Mouse (Mus musculus): ENCODE measurements around the gene Tex45. TPM values are rescaled to one million over a fixed set of nuclear protein-coding genes. Genes with fewer than 3 reads are reported as not detected.
A peak's percentile ranks its signal among the peaks of the same experiment; 100 is the strongest.

Gene Tex45
- polyA plus RNA-seq, 1 experiment from 2014 or later = not detected

DNA sequence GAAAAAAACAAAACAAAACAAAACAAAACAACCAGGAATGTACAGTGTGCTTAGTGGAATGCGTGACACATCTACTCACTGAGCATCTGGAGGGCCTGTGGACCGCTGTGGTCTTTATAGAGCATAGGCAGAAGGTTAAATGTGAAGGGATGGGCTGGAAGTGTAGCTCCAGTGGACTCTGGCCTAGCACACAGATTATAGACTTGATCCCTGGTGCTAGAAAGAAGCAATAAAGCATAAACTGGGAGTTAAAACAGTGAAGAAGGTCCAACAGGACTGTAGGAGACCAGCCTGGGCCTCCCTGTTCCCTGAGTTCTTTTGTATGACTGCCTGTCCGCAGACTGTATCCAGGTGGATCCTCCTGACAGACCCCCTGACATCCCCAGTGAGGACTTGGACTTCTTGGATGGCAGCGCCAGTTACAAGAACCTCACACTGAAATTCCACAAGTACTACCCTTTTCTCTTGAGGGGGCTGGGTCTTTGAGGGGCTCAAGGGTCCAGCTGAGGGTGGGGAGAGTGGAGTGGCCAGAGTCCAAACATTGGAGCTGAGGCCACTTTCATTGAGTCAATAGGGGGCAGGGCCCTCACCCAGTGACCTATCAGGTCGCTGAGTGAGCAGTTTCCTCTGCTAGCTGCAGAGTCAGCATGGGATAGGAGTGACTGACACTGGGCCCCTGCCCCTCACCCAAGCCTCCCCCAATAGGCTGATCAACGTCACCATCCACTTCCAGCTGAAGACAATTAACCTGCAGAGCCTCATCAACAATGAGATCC lies 37.5 kb downstream of the Tex45 start:
- Histone ChIP-seq H3K4me2 (replicated peaks; ENCODE audit: low read depth, low read length) (no peak overlapping the region), H3K9me3 (ENCODE audit: low read length) (no peaks in the 10 kb centered on the region), H3K36me3 (ENCODE audit: insufficient read depth, low read length) (peaks cover 17% of the 10 kb centered on the region), H3K4me1 (ENCODE audit: insufficient read depth, low read depth, low read length) (no peaks in the 10 kb centered on the region), H3K27ac (ENCODE audit: low read length) (no peak overlapping the region), H3K4me3 (ENCODE audit: low read depth, low read length) (no peak overlapping the region), H3K9ac (replicated peaks; ENCODE audit: low read depth) (no peak overlapping the region), H3K27me3 (replicated peaks; ENCODE audit: insufficient read depth, low read length) (no peaks in the 10 kb centered on the region)
- 75% methylated on average over 6 of the region's 6 CpGs for WGBS
- no peak for DNase-seq (ENCODE audit: low spot score)
- no peak for ATAC-seq
- TF ChIP-seq EP300 (IDR thresholded peaks at IDR 0.05) = no peak
- no peak for TF ChIP-seq CTCF (IDR thresholded peaks at IDR 0.05)

DNA sequence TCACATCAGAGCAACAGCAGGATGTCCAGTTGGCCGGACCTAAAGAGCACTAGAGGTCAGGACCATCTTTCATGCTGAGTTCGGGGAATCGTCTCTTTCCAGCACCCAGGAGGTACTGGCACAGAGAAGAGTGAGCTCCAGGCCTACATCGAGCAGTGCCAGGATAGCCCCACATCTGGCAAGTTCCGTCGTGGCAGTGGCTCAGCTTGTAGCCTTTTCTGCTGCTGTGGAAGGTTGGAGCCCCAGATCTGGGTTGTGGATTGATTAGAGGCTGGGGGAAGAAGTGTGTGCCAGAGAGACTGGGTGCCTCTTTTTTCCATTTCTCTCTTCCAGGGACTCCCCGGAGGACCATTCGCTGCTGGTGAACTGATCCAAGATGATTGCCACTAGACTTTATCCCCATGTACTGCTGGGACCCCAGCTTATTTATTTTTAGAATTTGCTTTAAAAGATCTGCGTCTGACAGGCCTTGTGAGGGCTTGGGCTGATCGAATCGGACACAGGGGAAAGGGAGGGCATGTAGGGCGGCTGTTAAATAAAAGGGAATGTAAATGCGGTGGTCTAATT lies 44.1 kb downstream of the Tex45 start:
- Histone ChIP-seq H3K4me3 (ENCODE audit: low read depth, low read length) (peak overlapping the region; percentile 69), H3K36me3 (ENCODE audit: insufficient read depth, low read length) (no peaks in the 10 kb centered on the region; the same call in none of the 2 replicates), H3K4me2 (replicated peaks; ENCODE audit: low read depth, low read length) (peak overlapping the region; percentile 81), H3K27ac (ENCODE audit: low read length) (no peak overlapping the region), H3K9me3 (ENCODE audit: low read length) (no peaks in the 10 kb centered on the region), H3K9ac (replicated peaks; ENCODE audit: low read depth) (peak overlapping the region; percentile 55; the same call in 1 of the 2 replicates), H3K4me1 (ENCODE audit: insufficient read depth, low read depth, low read length) (no peaks in the 10 kb centered on the region; the same call in 1 of the 2 replicates), H3K27me3 (replicated peaks; ENCODE audit: insufficient read depth, low read length) (no peaks in the 10 kb centered on the region)
- WGBS = 33% methylated on average over 13 of the region's 13 CpGs
- ATAC-seq = no peak
- no peak for DNase-seq (ENCODE audit: low spot score)
- no peak for TF ChIP-seq EP300 (IDR thresholded peaks at IDR 0.05)
- TF ChIP-seq CTCF (IDR thresholded peaks at IDR 0.05) = no peak

DNA sequence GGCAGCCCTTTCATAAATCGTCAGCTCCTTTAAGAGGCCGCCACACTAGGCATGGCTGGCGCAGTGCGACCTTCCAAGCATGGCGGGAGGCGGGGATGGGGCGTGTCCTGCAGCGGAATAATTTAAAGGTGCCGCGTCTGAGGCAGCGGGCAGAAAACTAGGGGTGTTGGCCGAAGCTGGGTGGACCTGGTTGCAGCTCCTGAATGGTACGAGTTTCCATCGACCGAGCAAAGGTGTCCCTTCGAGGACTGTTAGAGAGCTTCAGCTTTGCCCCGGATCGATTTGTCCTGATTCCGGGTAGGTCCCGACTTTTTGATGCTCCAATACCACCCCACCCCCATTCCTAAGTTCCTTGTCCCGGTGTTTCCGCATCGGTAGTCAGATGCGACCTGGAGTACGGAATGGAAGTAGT lies 44.6 kb downstream of the Tex45 start, which contains the start of gene Pnpla6:
Gene Pnpla6 (plus strand): TSS at position 125 of the 412 bp plus-strand sequence.
- Histone ChIP-seq H3K9me3 (ENCODE audit: low read length) (no peaks in the 10 kb centered on the region), H3K27me3 (replicated peaks; ENCODE audit: insufficient read depth, low read length) (no peaks in the 10 kb centered on the region), H3K4me1 (ENCODE audit: insufficient read depth, low read depth, low read length) (no peaks in the 10 kb centered on the region; the same call in 1 of the 2 replicates), H3K27ac (ENCODE audit: low read length) (peak within 1 kb of the TSS; percentile 70), H3K36me3 (ENCODE audit: insufficient read depth, low read length) (no peaks in the 10 kb centered on the region; the same call in 1 of the 2 replicates), H3K4me2 (replicated peaks; ENCODE audit: low read depth, low read length) (peak within 1 kb of the TSS; percentile 81), H3K9ac (replicated peaks; ENCODE audit: low read depth) (peak within 1 kb of the TSS; percentile 55), H3K4me3 (ENCODE audit: low read depth, low read length) (peak within 1 kb of the TSS; percentile 69)
- DNase-seq (ENCODE audit: low spot score) = peak; percentile 90
- ATAC-seq = peak; percentile 78
- no peak for TF ChIP-seq CTCF (IDR thresholded peaks at IDR 0.05)
- TF ChIP-seq EP300 (IDR thresholded peaks at IDR 0.05) = 0 out of 2 replicates have a peak, but pooled peaks have one; percentile 31
- under 1% methylated on average over 23 of the region's 25 CpGs for WGBS

DNA sequence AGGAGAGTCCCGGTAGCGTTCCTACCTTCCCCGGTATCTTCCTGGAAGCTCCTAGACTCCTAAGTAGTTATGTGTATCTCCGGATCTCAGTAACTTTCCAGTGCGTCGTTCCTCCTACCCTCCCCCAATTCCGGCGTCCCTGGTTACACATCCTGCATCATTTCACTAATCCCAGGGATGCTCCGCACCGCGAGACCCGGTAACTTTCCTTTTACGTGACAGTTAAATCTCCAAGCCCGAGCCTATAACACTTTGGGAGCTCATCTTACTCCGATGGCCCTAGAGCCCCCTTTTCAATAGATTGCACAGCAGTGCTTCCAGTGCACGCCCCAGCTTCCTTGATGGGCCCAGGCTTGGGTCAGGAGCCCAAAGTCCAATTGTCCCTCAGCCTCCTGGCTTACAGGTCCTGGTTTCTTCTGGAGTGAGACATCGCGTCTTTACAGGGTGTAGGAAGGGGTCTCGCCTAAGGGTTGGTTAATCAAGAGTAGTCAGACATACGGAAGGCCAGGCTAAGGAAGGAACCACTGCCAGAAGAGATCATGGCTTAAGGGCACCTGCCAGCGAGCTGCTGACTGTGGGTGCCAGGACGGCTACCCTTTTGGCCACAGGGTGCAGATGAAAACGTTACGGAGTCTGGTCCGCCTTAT lies 45.2 kb downstream of the Tex45 start:
- ATAC-seq (peak; percentile 53), DNase-seq (ENCODE audit: low spot score) (peak; percentile 69)
- H3K4me2 ChIP-seq (replicated peaks; ENCODE audit: low read depth, low read length) = peak overlapping the region; percentile 81
- H3K4me3 ChIP-seq (ENCODE audit: low read depth, low read length) = peak overlapping the region; percentile 69
- TF ChIP-seq EP300 (IDR thresholded peaks at IDR 0.05) (no peak; the same call in 1 of the 2 replicates), CTCF (IDR thresholded peaks at IDR 0.05) (no peak)
- no peaks in the 10 kb centered on the region; the same call in 1 of the 2 replicates for H3K36me3 ChIP-seq (ENCODE audit: insufficient read depth, low read length)
- H3K27ac ChIP-seq (ENCODE audit: low read length) = peak overlapping the region; percentile 70
- no peaks in the 10 kb centered on the region for H3K9me3 ChIP-seq (ENCODE audit: low read length)
- H3K9ac ChIP-seq (replicated peaks; ENCODE audit: low read depth) = peak overlapping the region; percentile 55
- 0% methylated on average over 25 of the region's 25 CpGs for WGBS
- no peaks in the 10 kb centered on the region for H3K27me3 ChIP-seq (replicated peaks; ENCODE audit: insufficient read depth, low read length)
- H3K4me1 ChIP-seq (ENCODE audit: insufficient read depth, low read depth, low read length) = no peaks in the 10 kb centered on the region; the same call in 1 of the 2 replicates

DNA sequence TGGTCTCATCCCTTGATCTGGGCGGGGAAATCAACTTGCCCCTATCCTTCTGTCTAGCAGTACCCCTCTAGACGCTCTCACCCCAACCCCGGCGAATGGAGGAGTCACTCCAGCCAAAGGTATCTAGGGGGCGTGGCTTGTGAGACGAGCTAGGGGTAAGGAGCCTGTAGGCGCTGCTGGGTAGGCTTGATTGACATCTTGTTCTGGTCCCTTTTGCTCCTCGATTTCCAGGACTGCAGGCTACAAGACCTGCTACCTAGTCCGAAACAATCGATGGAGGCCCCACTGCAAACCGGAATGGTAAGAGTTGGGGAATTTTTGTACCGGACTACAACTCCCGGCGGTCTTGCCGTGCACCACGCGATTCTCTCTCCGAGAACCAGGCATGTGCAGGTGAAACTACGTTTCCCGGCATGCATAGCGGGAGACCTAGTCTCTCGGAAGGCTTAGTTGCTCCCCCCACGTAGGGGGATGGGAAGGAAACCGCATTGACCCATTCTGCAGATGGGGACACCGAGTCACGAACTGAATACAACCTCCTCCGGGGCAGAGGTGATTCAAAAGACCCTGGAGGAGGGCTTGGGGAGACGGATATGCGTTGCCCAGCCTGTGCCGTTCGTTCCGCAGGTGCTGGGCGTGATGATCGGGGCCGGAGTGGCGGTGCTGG lies 45.9 kb downstream of the Tex45 start:
- Histone ChIP-seq H3K4me2 (replicated peaks; ENCODE audit: low read depth, low read length) (peak overlapping the region; percentile 81), H3K4me1 (ENCODE audit: insufficient read depth, low read depth, low read length) (no peaks in the 10 kb centered on the region; the same call in 1 of the 2 replicates), H3K27me3 (replicated peaks; ENCODE audit: insufficient read depth, low read length) (no peaks in the 10 kb centered on the region), H3K4me3 (ENCODE audit: low read depth, low read length) (peak overlapping the region; percentile 69), H3K36me3 (ENCODE audit: insufficient read depth, low read length) (no peaks in the 10 kb centered on the region; the same call in 1 of the 2 replicates), H3K9me3 (ENCODE audit: low read length) (no peaks in the 10 kb centered on the region), H3K9ac (replicated peaks; ENCODE audit: low read depth) (peak overlapping the region; percentile 55), H3K27ac (ENCODE audit: low read length) (peak overlapping the region; percentile 70)
- peak; percentile 95 for DNase-seq (ENCODE audit: low spot score)
- peak; percentile 82 for ATAC-seq
- TF ChIP-seq EP300 (IDR thresholded peaks at IDR 0.05) = no peak
- WGBS = under 1% methylated on average over 36 of the region's 36 CpGs

Measured in lung, postnatal 0 days (tissue).